26 mouse cellular contexts compared by ENCODE assay signal in genomic region chr11:20420876-20421275, GRCm38 (mm10).
"Had no signal": no experiment of that assay in that cellular context is flagged by ENCODE, and none has a peak within 500 bp of the region (broad histone marks: within the 10 kb centered on the region; RNA-seq: fewer than 3 reads in every experiment).

No protein-coding gene starts in this region.

- DNase-seq: gastrocnemius, adult 2 months; gastrocnemius, postnatal 10 days; gastrocnemius, postnatal 25 days; heart, adult 2 months; heart, postnatal 10 days; heart, postnatal 4 days; kidney, adult 11 months; kidney, adult 2 months; kidney, adult 9 months; kidney, postnatal 14 days; kidney, postnatal 36 days; liver; liver, embryonic 13.5 days had no signal

- H3K4me2 ChIP-seq: heart, embryonic 12.5 days; hindbrain, embryonic 12.5 days; hindbrain, embryonic 14.5 days; intestine, embryonic 15.5 days; kidney, embryonic 15.5 days; limb, embryonic 13.5 days; liver, embryonic 11.5 days; liver, embryonic 13.5 days; liver, embryonic 15.5 days had no signal

- ATAC-seq: hindbrain, embryonic 16.5 days; inflammation-experienced regulatory T-cells, adult 6 months; intestine, embryonic 15.5 days had no signal

- H3K9ac ChIP-seq: heart, embryonic 12.5 days; hindbrain, embryonic 12.5 days; hindbrain, embryonic 14.5 days; intestine, embryonic 15.5 days; kidney, embryonic 15.5 days; limb, embryonic 13.5 days; liver, embryonic 13.5 days; liver, embryonic 15.5 days had no signal

- H3K27ac ChIP-seq: gastrocnemius, adult 2 months; heart, adult 2 months; hindbrain, embryonic 10.5 days; hindbrain, embryonic 12.5 days; hindbrain, embryonic 14.5 days; intestine, embryonic 15.5 days; kidney, embryonic 15.5 days; kidney, postnatal 0 days; left cerebral cortex, adult 2 months; limb, embryonic 13.5 days; liver, embryonic 13.5 days; liver, embryonic 15.5 days had no signal

- H3K27me3 ChIP-seq: heart, embryonic 12.5 days; hindbrain, embryonic 12.5 days; intestine, embryonic 15.5 days; kidney, embryonic 15.5 days; limb, embryonic 13.5 days; liver, embryonic 13.5 days; liver, embryonic 15.5 days had no signal

- H3K4me3 ChIP-seq: gastrocnemius, adult 2 months; heart, adult 2 months; heart, embryonic 12.5 days; hindbrain, embryonic 10.5 days; hindbrain, embryonic 12.5 days; intestine, embryonic 15.5 days; kidney, embryonic 15.5 days; left cerebral cortex, adult 2 months; limb, embryonic 13.5 days; liver, embryonic 13.5 days; liver, embryonic 15.5 days had no signal

- H3K9me3 ChIP-seq: intestine, embryonic 15.5 days; liver, embryonic 15.5 days had no signal

- H3K36me3 ChIP-seq: heart, embryonic 12.5 days; hindbrain, embryonic 10.5 days; hindbrain, embryonic 12.5 days; intestine, embryonic 15.5 days; kidney, embryonic 15.5 days; limb, embryonic 13.5 days; liver, embryonic 13.5 days; liver, embryonic 15.5 days had no signal

- H3K4me1 ChIP-seq: heart, embryonic 12.5 days; hindbrain, embryonic 10.5 days; hindbrain, embryonic 12.5 days; intestine, embryonic 15.5 days; kidney, embryonic 15.5 days; liver, embryonic 13.5 days; liver, embryonic 15.5 days had no signal
